Mouse (Mus musculus): ENCODE measurements around the gene Nmt1. TPM values are rescaled to one million over a fixed set of nuclear protein-coding genes. Genes with fewer than 3 reads are reported as not detected.
A peak's percentile ranks its signal among the peaks of the same experiment; 100 is the strongest.

Gene Nmt1
- total RNA-seq (2014; rRNA removed; ENCODE audit: low replicate concordance) (47.6 and 63.6 TPM in 2 replicates), polyA plus RNA-seq (2015; fragmentation: Nextera tagmentation; extraction: Ambion mirVana) (46.6 and 50.0 TPM in 2 replicates)

DNA sequence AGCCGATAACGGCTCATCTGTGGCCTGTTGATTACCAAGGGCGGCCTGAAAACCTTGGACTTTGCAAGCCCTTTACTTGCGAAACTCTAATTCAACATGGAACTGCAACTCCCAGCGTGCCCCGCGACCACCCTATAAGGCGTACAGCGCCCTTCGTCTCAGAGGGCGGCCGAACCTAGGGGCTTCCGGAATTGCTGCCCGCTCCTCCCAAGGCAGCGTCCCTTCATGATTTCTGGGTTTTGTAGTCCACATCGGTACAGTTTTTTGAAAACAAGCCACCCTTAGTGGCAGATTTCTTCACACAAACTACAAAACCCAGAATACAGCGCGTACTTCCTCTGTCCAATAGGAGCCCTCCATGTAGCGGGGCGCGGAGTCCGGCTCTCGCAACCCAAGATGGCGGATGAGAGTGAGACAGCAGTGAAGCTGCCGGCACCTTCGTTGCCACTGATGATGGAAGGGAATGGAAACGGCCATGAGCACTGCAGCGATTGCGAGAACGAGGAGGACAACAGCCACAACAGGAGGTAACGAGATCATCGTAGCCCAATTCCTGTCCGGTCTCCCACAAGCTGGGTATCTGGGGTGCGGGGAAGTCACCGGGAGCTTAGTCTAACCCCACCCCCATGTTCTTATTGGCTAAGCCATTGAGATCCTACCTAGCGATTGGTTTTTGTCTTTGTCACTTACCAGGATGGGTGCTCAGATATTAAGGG is at the start of gene Nmt1, which contains the start of gene Dcakd:
TSS of gene Nmt1 (plus strand) at position 15 of the 716 bp plus-strand sequence.
TSS of gene Dcakd (minus strand) at position 158 of the 716 bp plus-strand sequence.
- Histone ChIP-seq H3K27ac (ENCODE audit: low read depth) (peak within 1 kb of the TSS; percentile 89), H3K9me3 (replicated peaks; ENCODE audit: control insufficient read depth, low read length) (no peaks in the 10 kb centered on the region), H3K36me3 (replicated peaks; ENCODE audit: control insufficient read depth, insufficient read depth, low read length) (peaks cover 12% of the 10 kb centered on the region), H3K4me1 (ENCODE audit: control insufficient read depth, insufficient read depth) (peaks cover 20% of the 10 kb centered on the region), H3K4me2 (ENCODE audit: low read depth, low read length) (peak within 1 kb of the TSS; percentile 88), H3K27me3 (ENCODE audit: control insufficient read depth, insufficient read depth, low read length) (no peaks in the 10 kb centered on the region), H3K9ac (replicated peaks; ENCODE audit: low read depth, low read length) (peak within 1 kb of the TSS; percentile 78), H3K4me3 (ENCODE audit: low read depth, low read length) (peak within 1 kb of the TSS; percentile 88)
- 0% methylated on average over 36 of the region's 36 CpGs for WGBS
- TF ChIP-seq EP300 (IDR thresholded peaks at IDR 0.05; ENCODE audit: low read depth): peak; percentile 87
- no peak for TF ChIP-seq CTCF (IDR thresholded peaks at IDR 0.05; ENCODE audit: low read depth)
- DNase-seq (ENCODE audit: low spot score) (peak; percentile 99), ATAC-seq (ENCODE audit: insufficient read depth, low read depth) (peak; percentile 98)

DNA sequence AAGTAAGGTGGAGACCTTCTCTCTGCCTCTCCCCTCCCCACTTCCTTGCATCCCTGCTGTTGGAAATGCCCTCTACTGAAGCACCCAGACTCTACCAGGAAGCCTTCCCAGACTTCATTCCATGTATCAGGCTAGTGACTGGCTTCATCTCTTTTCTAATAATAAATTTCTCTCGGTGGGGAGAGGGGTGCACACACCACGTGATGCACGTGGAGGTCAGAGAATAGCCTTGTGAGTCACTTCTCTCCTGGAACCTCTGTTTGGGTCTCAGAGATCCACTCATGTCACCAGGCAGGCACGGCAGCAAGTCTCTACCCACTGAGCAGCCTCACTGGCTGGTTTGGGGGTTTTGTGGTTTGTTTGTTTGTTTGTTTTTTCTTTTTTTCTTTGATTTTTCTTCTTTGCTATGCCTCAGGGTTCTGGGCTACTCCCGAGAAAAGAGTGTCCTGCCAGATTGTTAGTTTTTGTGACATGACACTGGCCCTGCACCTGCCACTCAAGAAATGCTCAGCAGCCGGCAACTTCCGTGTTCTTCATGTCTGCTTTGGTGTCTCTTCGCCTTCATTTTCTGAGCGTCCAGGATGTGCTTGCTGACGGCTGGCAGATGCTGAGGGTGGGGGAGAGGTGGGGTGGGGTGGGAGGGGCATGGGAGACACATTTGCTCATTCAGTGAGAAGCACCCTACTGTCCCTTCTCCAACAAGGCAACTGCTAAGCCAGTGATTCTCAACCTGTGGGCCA is 46.7 kb upstream of the Nmt1 start:
- ATAC-seq (ENCODE audit: insufficient read depth, low read depth): no peak
- Histone ChIP-seq H3K4me1 (ENCODE audit: control insufficient read depth, insufficient read depth) (0 out of 2 replicates have a peak, but pooled peaks cover 7% of the 10 kb centered on the region), H3K4me2 (ENCODE audit: low read depth, low read length) (no peak overlapping the region), H3K27me3 (ENCODE audit: control insufficient read depth, insufficient read depth, low read length) (no peaks in the 10 kb centered on the region), H3K9me3 (replicated peaks; ENCODE audit: control insufficient read depth, low read length) (no peaks in the 10 kb centered on the region), H3K9ac (replicated peaks; ENCODE audit: low read depth, low read length) (no peak overlapping the region), H3K27ac (ENCODE audit: low read depth) (no peak overlapping the region), H3K36me3 (replicated peaks; ENCODE audit: control insufficient read depth, insufficient read depth, low read length) (no peaks in the 10 kb centered on the region), H3K4me3 (ENCODE audit: low read depth, low read length) (no peak overlapping the region)
- DNase-seq (ENCODE audit: low spot score): no peak
- TF ChIP-seq EP300 (IDR thresholded peaks at IDR 0.05; ENCODE audit: low read depth) (no peak), CTCF (IDR thresholded peaks at IDR 0.05; ENCODE audit: low read depth) (no peak)
- WGBS: 40% methylated on average over 10 of the region's 10 CpGs

DNA sequence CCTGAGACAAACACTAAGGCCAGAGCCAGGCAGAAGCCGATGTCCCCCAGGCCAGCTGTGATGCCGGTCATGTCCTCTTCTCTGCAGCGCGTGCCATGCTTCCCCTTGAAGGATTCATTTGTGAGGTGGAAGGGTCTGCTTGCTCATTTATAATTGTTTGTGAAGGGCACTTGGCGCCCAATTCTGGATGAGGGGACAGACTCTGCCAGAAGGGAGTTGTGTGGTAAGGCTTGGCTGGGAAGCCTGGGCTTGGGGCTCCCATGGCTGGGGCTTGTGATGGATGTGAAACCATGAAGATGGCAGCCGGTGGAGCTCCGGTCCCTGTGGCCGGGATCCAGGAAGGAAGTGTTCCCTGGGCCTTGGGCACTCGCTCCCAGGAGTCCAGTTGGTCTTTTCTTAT is 43.9 kb upstream of the Nmt1 start:
- ATAC-seq (ENCODE audit: insufficient read depth, low read depth) (no peak), DNase-seq (ENCODE audit: low spot score) (no peak)
- Histone ChIP-seq H3K4me1 (ENCODE audit: control insufficient read depth, insufficient read depth) (no peaks in the 10 kb centered on the region), H3K4me3 (ENCODE audit: low read depth, low read length) (no peak overlapping the region), H3K4me2 (ENCODE audit: low read depth, low read length) (no peak overlapping the region), H3K9me3 (replicated peaks; ENCODE audit: control insufficient read depth, low read length) (no peaks in the 10 kb centered on the region), H3K27me3 (ENCODE audit: control insufficient read depth, insufficient read depth, low read length) (peaks cover 12% of the 10 kb centered on the region), H3K27ac (ENCODE audit: low read depth) (no peak overlapping the region), H3K36me3 (replicated peaks; ENCODE audit: control insufficient read depth, insufficient read depth, low read length) (no peaks in the 10 kb centered on the region), H3K9ac (replicated peaks; ENCODE audit: low read depth, low read length) (no peak overlapping the region)
- WGBS: 87% methylated on average over 9 of the region's 9 CpGs
- no peak for TF ChIP-seq EP300 (IDR thresholded peaks at IDR 0.05; ENCODE audit: low read depth)
- TF ChIP-seq CTCF (IDR thresholded peaks at IDR 0.05; ENCODE audit: low read depth): no peak

DNA sequence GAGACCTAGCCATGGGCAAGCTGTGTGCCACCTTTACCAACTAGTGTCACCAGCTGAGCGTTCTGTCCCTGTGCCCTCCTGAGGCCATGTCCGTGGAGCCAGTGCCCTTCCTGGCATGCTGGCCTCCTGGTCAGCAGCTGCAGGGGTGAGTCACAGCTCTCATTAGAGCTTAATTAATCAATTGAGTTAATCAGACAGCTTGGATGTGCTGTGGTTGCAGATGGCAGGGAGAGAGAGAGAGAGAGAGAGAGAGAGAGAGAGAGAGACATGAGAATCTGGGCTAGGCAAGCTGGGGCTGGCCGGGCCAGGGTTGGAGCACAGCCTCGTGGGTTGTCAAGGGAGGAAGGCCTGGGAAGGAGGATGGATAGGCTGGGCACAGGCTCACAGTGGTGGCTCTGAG is 43.4 kb upstream of the Nmt1 start:
- 56% methylated on average over 4 of the region's 4 CpGs for WGBS
- ATAC-seq (ENCODE audit: insufficient read depth, low read depth): no peak

DNA sequence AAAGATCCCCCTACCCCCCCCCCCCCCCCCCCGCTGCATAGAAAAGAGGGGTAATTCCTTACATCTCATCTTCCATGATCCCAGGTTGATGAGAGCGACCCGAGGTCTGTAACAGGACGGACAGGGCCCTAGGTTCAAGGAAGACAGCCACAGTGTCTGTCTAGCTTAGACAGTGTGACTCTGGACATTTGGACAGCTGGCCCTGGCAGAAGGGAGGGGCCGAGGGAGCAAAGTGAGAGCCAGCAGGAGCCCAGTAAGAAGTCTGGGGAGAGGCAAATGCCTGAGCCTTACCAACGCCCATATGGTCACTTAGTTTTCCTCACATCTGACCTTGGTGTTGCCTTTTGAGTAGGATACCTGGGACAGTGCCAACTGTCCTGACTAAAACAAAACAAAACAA is 42.8 kb upstream of the Nmt1 start:
- no peak overlapping the region for H3K9ac ChIP-seq (replicated peaks; ENCODE audit: low read depth, low read length)
- H3K4me1 ChIP-seq (ENCODE audit: control insufficient read depth, insufficient read depth): 0 out of 2 replicates have a peak, but pooled peaks cover 4% of the 10 kb centered on the region
- TF ChIP-seq CTCF (IDR thresholded peaks at IDR 0.05; ENCODE audit: low read depth) (no peak), EP300 (IDR thresholded peaks at IDR 0.05; ENCODE audit: low read depth) (no peak)

More for the DNA sequence above, 43.4 kb upstream of the Nmt1 start:
- H3K27ac ChIP-seq (ENCODE audit: low read depth): no peak overlapping the region
- H3K9ac ChIP-seq (replicated peaks; ENCODE audit: low read depth, low read length): no peak overlapping the region
- peaks cover 17% of the 10 kb centered on the region for H3K27me3 ChIP-seq (ENCODE audit: control insufficient read depth, insufficient read depth, low read length)
- no peak for TF ChIP-seq CTCF (IDR thresholded peaks at IDR 0.05; ENCODE audit: low read depth)
- TF ChIP-seq EP300 (IDR thresholded peaks at IDR 0.05; ENCODE audit: low read depth): no peak
- no peak overlapping the region for H3K4me2 ChIP-seq (ENCODE audit: low read depth, low read length)
- no peak overlapping the region for H3K4me3 ChIP-seq (ENCODE audit: low read depth, low read length)
- no peaks in the 10 kb centered on the region for H3K36me3 ChIP-seq (replicated peaks; ENCODE audit: control insufficient read depth, insufficient read depth, low read length)
- 0 out of 2 replicates have a peak, but pooled peaks cover under 1% of the 10 kb centered on the region for H3K4me1 ChIP-seq (ENCODE audit: control insufficient read depth, insufficient read depth)
- no peaks in the 10 kb centered on the region for H3K9me3 ChIP-seq (replicated peaks; ENCODE audit: control insufficient read depth, low read length)
- DNase-seq (ENCODE audit: low spot score): no peak

More for the DNA sequence above, 42.8 kb upstream of the Nmt1 start:
- Histone ChIP-seq H3K4me2 (ENCODE audit: low read depth, low read length) (no peak overlapping the region), H3K27ac (ENCODE audit: low read depth) (no peak overlapping the region), H3K4me3 (ENCODE audit: low read depth, low read length) (no peak overlapping the region), H3K27me3 (ENCODE audit: control insufficient read depth, insufficient read depth, low read length) (peaks cover 21% of the 10 kb centered on the region), H3K9me3 (replicated peaks; ENCODE audit: control insufficient read depth, low read length) (no peaks in the 10 kb centered on the region), H3K36me3 (replicated peaks; ENCODE audit: control insufficient read depth, insufficient read depth, low read length) (no peaks in the 10 kb centered on the region)
- 66% methylated on average over 6 of the region's 6 CpGs for WGBS
- DNase-seq (ENCODE audit: low spot score): no peak
- no peak for ATAC-seq (ENCODE audit: insufficient read depth, low read depth)
